Mouse (Mus musculus): ENCODE results near the gene Tnfrsf21.

Tnfrsf21 gene

DNA sequence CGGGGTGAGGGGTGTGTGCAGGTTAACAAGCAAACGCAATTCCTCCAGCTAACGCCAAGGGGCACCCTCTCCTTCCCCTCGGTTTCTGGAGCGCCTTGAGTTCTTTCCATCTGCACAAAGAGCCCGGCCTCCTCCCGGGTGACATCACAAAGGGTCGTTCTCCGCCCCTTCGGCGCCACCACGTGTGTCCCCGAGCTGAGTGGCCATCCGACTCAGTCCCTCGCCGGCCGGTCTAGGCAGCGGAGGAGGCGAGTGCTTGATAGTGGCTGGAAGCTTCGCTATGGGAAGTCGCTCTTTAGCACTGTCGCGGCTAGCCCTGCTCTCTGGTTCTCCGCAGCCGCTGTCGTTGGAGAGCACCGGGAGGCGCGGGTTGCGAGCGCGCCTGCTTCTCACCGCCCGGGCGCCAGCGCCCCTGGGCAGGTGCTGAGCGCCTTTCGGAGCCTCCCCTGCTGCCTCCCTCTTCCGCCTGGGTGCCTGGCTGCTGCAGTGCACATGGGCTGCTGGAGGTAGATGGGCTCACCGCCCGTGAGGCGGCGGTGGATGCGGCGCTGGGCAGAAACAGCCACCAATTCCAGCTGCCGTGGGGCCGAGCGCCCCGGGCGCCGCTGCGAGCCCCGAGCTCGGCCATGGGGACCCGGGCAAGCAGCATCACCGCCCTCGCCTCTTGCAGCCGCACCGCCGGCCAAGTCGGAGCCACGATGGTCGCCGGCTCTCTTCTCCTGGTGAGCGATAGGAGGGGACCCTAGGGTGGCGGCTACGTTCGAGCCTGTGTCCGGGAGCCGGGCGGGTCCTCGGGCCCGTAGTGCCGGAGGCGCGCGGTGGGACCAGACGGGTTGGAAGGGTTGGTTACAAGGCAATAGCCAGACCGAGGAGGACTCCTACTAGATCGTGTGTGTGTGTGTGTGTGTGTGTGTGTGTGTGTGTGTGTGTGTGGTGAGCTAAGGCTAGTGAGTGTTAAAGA, at the start of gene Tnfrsf21:
Gene Tnfrsf21, plus strand, starts transcription at position 185 of the 961 bp plus-strand sequence.
- DNase-seq (ENCODE audit: low spot score), result no peak

- no peak for DNase-seq (ENCODE audit: low spot score)
Observed at GRCm38 (mm10) chr17:42968174-42968573, 48.2 kb upstream of the Tnfrsf21 start.

DNA sequence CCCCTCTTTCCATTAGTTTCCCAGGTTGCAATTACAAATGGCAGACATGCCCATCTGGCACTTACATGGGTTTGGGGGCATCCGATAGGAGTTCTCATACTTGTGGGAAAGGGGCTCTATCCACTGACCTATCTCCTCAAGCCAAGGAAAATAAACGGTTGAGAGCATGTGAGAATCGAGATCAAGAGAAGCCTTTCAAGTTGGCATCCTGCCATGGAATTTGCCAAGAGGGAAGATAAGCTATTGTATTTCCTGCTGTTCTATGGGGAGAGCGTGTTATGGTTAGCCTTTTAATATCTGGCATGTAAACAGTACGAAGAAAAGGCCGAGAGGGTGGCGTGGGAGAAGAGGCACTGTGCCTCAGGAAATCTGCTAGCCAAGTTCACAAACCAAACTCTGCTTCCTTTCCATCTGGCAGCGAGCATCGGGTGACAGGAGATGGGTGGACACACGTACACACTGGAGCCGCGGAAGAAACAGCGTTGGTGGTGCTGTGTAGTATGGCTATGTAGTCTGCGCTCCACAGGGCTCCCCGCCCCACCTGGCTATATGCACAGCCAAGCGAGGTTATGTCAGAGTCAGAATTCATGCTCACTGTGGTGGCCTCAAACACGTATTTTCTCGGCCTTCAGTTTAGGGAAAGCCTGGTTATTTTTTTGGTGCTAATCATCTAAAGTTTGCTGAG, 40.9 kb upstream of the Tnfrsf21 start:
- no peak for DNase-seq (ENCODE audit: low spot score)

DNA sequence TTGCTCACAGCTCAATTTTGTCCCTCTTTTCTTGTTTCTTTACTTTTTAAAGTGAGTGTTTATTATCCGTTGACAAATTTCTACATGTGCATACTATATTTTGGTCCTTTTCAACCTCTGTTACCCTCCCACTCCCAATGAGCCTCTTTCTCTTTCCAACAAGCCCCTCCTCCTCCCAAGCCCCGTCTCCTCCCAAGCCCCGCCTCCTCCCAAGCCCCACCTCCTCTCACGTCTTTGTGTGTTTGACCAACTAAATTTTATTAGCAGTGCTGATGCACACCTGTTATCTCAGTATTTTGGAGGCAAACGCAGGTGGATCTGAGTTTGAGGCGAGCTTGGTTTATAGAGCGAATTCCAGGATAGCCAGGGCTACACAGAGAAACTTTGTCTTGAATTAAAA, 38.6 kb upstream of the Tnfrsf21 start:
- DNase-seq (ENCODE audit: low spot score), result no peak

DNA sequence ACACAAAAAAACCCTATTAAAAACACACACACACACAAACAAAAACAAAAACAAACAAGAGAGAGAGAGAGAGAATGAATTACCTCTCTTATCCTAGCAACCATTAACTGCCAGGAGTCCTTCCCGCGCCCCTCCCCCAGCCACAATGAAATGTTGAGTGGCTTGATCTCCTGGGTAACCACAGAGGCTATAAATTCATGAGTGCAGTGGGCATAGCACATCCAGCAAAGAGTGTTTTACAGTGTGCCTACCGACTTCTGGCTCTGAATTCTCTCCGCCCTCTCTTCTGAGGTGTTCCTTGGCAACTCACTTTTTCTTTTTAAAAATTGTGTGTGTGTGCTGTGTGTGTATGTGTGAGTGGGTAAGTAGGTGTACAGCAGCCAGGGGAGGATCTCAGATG, 38.0 kb upstream of the Tnfrsf21 start:
- DNase-seq (ENCODE audit: low spot score), result no peak

DNA sequence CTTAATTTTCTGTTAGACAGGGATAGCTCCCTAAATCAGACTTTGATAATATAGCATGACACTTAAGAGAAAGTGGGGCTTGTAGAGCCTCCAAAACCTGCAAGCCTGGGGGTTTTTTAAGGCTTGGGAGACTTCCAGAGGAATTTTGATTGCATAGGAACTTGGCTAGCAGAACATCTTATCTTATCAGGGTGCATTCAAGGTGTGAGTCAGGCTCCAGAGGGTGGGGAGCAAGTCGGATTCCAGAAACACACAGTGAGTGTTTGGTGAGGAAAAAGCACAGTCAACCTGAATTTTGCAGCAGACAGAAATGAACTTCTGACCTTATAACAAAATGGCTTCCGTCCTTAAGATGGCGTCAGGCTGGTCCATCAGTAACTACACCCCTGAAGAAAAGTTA, 34.5 kb upstream of the Tnfrsf21 start:
- no peak for DNase-seq (ENCODE audit: low spot score)

DNA sequence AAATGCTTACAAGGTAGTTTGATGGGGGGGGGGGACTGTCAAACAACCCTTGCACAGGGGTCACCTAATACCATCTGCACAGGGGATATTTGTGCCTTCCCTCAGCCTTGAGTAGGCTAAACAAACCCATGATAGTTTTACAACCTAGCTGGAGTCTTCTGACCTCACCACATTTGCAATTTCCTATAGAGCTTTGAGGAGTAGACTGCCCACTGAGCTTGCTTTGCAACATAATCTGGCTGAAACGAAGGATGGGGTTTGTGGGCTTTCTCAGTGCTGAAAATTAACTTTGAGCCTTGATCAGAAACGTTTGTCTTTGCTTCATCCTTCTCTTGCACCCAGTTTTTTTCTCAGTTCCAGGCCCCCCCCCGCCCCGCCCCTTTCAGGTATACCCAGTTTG, 33.8 kb upstream of the Tnfrsf21 start:
- no peak for DNase-seq (ENCODE audit: low spot score)

GRCm38 (mm10) chr17:42985837-42986589, 30.3 kb upstream of the Tnfrsf21 start:
- no peak for DNase-seq (ENCODE audit: low spot score)

DNA sequence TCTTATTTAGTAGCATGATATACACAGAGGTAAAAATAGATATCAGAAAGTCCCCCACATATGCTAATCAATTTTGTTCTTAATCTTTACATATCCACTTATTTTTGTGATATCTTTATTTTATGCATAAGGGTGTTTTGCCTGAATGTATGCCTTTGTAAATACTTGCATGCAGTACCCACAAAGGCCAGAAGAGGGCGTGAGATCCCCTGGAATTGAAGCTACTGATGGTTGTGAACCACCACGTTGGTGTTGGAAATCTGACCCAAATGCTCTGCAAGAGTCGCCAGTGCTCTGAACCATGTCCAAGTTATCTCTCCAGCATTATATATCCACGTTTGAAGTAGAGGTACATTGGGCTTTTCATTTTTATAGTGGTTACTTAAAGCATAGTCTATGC, 28.7 kb upstream of the Tnfrsf21 start:
- DNase-seq (ENCODE audit: low spot score), result no peak

DNA sequence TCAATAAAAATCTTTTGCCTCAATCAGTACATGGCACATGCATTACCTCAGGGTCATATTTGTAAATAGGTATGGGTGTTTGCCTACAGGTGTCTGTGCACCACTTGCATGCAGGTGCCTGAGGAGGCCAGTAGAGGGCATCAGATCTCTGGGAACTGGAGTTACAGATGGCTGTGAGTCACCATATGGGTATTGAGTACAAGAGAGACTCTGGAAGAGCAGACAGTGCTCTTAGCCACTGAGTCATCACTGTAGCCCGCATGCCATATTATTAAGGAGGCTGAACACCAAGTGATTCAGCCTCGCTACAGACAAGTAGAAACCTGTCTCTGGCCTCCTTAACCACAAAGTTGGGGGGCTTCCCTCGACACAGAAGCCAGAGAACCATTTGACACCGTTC, 26.4 kb upstream of the Tnfrsf21 start:
- no peak for DNase-seq (ENCODE audit: low spot score)

DNA sequence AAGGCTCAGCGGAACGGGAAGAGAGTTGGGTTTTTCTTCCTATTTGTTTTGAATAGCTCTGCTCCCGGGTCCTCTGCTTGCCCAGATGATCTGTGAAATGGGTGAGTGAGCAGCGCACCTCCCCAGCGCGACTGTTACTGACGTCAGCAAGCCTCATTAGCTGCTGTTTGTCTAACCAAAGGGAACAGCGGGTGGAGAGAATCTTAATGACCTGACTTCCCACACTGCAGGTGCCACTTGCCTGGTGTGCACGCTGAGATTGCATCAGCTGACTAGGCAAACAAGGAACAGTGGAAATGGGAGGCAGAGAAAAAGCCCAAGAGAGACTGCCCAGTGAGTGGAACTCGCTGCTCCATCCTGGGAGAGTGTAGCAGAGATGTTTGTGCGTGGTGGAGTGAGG, 25.2 kb upstream of the Tnfrsf21 start:
- DNase-seq (ENCODE audit: low spot score), result no peak

- DNase-seq (ENCODE audit: low spot score), result no peak
Observed at GRCm38 (mm10) chr17:42999446-42999977, 16.8 kb upstream of the Tnfrsf21 start.

GRCm38 (mm10) chr17:43000598-43000997, 15.8 kb upstream of the Tnfrsf21 start:
- no peak for DNase-seq (ENCODE audit: low spot score)

DNA sequence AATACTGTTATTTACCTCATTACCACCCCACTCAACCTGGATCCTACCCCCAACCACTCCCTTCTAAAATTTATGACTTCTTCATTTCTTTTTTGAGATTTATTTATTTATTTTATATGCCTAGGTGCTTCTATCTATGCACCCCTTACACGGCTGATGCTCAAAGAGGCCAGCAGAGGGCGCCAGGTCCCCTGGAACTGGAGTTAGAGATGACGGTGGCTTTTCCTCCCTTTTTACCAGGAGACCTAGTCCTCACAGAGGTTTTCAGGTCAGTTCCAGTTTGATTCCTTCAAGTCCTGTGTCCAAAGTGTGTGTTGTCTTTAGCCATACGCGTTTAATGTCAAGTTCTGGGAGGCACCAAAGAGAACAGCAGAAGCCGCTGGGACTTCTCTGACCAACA, 3.6 kb upstream of the Tnfrsf21 start:
- no peak for DNase-seq (ENCODE audit: low spot score)

DNA sequence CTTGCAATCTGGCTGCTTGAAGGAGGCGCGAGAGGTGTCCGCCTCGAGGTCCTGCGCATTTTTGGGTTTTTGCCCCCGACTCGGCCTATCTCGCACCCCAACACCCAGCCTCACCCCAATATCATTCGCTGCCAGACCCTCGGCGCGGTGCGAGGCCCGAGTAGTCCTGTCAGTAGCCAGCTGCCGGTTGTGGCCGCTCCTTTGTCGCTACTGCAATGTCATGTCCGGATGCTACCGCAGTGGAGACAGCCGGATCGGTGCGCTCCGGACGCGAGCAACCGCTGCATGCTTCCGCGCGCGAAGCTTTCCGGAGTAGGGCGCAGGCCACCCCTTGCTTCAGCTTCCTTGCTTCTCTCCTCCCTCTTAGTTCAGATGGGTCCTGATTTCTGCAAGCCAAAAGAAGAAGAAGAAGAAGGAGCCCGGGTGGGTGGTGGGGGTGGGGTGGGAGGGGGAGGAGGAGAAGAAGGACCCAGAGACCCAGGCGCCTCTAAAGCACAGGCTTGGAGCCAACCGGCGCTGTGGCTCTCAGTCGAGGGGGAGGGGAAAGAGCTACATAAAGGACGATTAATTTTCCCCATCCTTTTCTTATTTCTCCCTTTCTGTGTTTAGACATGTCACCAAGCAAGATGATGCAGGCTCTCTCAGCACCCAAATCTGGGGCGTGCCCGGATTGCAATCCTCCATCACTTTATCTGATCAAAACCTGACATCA, 1.1 kb downstream of the Tnfrsf21 start:
- DNase-seq (ENCODE audit: low spot score), result no peak

- DNase-seq (ENCODE audit: low spot score), result no peak
Observed at GRCm38 (mm10) chr17:43018071-43018470, 1.7 kb downstream of the Tnfrsf21 start.

DNA sequence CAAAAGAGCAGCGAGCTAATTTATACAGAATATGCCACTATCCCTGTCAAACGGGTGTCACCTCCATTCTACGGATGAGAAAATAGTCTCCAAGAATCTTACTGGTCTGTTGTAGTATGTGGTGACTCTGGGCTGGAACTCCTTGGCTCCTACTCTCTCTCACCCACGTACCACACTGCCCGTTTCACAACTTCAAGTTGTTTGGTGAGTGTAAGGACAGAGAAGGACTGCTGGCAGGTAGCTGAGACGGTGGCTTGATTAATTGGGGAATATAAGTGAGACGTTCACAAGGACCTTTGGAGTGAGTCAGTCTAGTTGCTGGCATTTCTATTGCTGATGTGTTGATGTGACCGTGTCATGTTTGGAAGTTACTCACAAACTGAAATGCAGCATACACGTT, 3.3 kb downstream of the Tnfrsf21 start:
- no peak for DNase-seq (ENCODE audit: low spot score)

DNA sequence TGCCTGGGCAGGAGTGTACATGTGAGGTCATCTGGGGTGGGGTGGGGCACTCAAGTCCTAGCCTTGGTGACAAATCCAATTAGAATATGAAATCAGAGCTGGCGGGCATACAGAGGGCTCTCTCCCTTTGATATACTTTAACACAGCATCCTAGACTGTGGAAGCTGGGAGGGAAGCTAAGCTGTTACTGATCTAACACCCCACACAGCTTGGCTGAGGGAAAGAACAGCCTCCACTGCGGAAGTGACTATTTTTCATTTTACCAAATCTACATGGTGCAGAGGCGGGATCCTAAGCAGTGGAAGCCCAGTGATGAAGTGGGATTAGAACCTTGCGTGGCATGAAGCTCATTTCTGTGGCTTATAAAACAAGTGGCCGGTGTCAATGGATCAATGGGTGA, 4.7 kb downstream of the Tnfrsf21 start:
- DNase-seq (ENCODE audit: low spot score), result no peak

- DNase-seq (ENCODE audit: low spot score), result no peak
Observed at GRCm38 (mm10) chr17:43022056-43022455, 5.7 kb downstream of the Tnfrsf21 start.

DNA sequence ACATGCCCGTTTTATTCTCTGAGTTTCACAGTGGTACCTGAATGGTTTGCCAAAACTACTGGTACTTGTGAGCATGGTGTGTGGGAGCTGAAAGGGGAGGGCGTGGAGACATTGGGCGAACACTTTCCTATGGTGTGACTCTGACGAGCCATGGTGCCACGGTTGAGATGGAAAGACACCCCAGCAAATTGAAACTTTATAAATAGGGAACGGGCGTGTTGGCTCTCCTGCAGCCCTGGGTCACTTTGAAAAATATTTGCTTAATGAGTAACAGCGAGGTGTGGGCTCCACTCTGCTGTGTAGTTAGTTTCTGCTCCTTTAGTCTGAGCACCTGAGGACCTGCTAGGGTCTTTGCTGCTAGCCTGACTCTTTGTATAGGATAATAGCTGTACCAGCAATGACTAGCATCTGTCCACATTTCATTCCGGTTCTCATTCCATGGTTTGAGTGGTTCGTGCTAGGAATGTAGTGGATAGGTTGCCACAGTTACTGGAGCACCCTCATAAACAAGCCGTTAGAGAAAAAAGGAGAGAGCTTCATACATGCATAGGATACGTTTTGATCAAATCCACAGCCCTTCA, 7.4 kb downstream of the Tnfrsf21 start:
- no peak for DNase-seq (ENCODE audit: low spot score)

- no peak for DNase-seq (ENCODE audit: low spot score)
Observed at GRCm38 (mm10) chr17:43024531-43024930, 8.2 kb downstream of the Tnfrsf21 start.
